Mouse (Mus musculus) thymus, postnatal 10 days (tissue): ENCODE data around the gene Dand5.

ENCODE experiments used
- DNase-seq, 2 experiments: peaks; one replicate each; pipeline ENCODE4 v3.0.0; 2021; ENCODE audit warnings: low spot score in 2 of 2

Dand5 gene

DNA sequence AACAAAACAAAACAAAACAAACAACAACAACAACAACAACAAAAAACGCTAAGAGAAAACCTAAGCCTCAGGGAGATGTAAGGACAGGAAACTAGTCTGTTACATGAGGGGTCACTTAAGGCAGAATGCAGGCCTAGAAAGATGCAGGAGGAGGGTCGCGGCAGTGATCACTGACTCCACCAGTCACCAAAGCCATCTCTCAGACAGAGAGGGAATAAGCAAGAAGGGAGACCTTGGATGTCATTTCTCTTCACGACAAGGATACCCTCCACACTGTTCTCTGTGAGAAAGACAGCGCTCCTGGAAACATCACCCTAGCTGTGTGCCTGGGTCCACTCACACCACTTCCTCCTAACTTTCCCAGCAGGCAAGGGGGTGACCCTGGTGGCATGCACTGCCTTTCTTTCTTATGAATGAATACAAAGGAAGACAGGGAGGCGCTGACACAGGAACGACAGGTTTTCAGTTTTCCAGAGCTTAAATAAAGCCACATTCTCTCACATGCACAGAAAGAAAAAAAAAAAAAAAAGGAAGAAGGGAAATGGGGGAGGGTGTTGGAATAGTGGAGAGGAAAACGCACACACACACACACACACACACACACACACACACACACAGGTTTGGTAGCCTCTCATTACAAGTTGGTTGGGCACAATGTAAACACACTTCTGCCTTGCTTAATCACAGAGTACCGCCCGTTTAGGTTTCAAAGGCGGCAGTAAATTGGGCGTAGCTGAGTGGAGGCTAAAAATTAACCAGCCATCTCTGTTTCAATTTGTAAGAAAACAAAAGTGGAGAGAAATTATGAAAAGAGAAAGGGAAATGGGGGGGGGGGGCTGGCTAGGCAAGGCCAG lies 52.3 kb downstream of the Dand5 start:
- no peak for DNase-seq

- DNase-seq, result no peak
Measured at GRCm38 (mm10) chr8:84769324-84769723, 53.3 kb downstream of the Dand5 start.

DNA sequence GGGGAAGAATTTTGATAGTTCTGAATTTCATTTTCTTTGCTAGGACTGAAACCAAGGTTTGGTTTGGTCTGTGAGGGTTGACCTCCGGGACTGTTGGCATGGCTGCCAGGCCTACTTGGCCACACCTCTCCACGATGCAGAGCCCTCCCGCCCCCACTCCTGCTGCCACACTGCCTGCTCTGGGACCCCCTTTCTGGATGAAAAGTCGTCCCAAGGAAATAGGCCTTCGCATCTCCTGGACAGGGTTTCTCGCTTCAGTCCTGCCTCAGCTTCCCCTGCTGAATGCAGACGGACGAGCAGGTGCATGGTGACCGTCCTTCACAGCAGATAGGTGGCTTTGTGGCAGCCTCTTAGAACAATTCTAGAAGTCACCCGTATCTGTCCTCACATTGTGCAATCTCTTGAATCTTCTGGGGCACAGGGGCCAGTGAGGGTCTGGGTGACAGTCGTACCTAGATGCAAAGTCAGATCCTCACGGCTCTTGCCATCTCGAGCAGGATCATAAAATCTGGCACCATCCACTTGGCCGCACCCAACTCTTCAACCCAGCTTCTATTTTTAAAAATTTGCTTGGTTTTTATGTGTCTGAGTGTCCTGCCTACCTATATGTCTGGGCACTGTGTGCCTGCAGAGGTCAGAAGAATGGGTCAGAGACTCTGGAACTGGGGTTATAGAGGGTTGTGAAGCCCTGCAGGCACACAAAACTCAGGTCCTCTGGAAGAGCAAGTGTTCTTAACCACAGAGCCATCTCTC lies 54.1 kb downstream of the Dand5 start:
- no peak for DNase-seq

- no peak for DNase-seq
Measured at GRCm38 (mm10) chr8:84767221-84767620, 55.4 kb downstream of the Dand5 start.

DNA sequence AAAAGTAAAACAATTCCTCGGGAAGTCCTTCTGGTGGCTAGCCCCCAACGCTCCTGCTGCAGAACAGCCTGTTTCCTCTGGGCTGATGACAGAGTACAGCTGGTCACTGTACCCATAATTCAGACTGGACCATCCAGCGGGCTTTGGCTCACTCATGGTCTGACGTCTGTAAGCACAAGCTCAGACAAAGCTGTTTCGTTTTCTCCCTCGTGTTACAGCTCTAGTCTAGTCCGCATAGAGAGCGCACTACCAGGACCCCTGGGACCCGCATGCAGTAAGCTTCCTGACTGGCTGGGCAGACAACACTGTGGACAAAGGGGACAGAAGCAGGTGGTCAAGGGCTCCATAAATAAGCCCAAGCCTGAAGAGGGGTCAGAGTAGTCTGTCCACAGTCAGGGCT lies 56.2 kb downstream of the Dand5 start:
- no peak for DNase-seq

- DNase-seq, result no peak
Measured at GRCm38 (mm10) chr8:84765629-84766028, 57.0 kb downstream of the Dand5 start.
